Mouse (Mus musculus): ENCODE data around the gene Ttc39a.

DNA sequence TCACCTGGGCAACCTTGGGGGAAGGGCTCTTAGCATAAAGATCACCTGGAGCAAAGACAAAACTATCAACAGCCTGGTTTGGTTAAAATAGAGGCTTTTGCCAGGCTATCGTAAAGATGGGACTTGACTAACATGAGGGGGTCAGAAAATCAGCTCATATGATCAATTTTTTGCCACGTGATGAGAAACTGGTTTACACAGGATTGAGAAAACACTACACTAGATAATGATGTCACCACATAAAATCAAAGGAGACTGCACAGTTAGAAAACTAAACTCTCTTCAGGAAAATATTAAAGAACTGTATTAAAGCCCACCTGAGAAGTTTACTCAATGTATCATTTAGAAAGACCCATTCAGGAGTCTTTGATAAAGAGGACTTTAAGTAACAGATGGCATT lies 68.7 kb downstream of the Ttc39a start:
- TF ChIP-seq MAFK (IDR thresholded peaks at IDR 0.05; ENCODE audit: insufficient read depth, low read depth, low read length) (no peak), HCFC1 (IDR thresholded peaks at IDR 0.05; ENCODE audit: borderline replicate concordance, insufficient read depth, low read length) (no peak), CHD2 (IDR thresholded peaks at IDR 0.05; ENCODE audit: low read depth, low read length) (no peak)

Data from ES-E14 (cell line).